Mouse (Mus musculus): Measurements from ENCODE around the gene Dnajc5. TPM values are rescaled to one million over a fixed set of nuclear protein-coding genes. Genes with fewer than 3 reads are reported as not detected.

The Dnajc5 gene
- polyA plus RNA-seq, 1 experiment from 2014 or later, result 69.8 TPM

- ATAC-seq (ENCODE audit: insufficient number of reproducible peaks, insufficient read depth, low FRiP score, low read depth), result no peak
- no peak overlapping the region for H3K9ac ChIP-seq (ENCODE audit: low read length)
- 61% methylated on average over 7 of the region's 7 CpGs for WGBS
- H3K4me3 ChIP-seq (ENCODE audit: control insufficient read depth in 1 of 2, insufficient read depth in 1 of 2, low read depth in 1 of 2, low read length in 2 of 2), result no peak overlapping the region
- no peak overlapping the region for H3K27ac ChIP-seq (replicated peaks in 1 of 2; ENCODE audit: control insufficient read depth in 1 of 2, insufficient read depth in 1 of 2, low read depth in 2 of 2, low read length in 2 of 2)
- no peaks in the 10 kb centered on the region for H3K27me3 ChIP-seq (ENCODE audit: control insufficient read depth, insufficient read depth, low read length)
- H3K9me3 ChIP-seq (ENCODE audit: control insufficient read depth, low read length), result no peaks in the 10 kb centered on the region
- H3K36me3 ChIP-seq (ENCODE audit: control insufficient read depth, insufficient read depth, low read length), result no peaks in the 10 kb centered on the region
- H3K4me2 ChIP-seq (ENCODE audit: low read length), result no peak overlapping the region
- peaks cover 4 to 21% of the 10 kb centered on the region in 2 experiments for H3K4me1 ChIP-seq (ENCODE audit: control insufficient read depth in 2 of 2, insufficient read depth in 2 of 2, low read length in 2 of 2)
Measured at GRCm38 (mm10) chr2:181597378-181598061, 77.2 kb downstream of the Dnajc5 start.

DNA sequence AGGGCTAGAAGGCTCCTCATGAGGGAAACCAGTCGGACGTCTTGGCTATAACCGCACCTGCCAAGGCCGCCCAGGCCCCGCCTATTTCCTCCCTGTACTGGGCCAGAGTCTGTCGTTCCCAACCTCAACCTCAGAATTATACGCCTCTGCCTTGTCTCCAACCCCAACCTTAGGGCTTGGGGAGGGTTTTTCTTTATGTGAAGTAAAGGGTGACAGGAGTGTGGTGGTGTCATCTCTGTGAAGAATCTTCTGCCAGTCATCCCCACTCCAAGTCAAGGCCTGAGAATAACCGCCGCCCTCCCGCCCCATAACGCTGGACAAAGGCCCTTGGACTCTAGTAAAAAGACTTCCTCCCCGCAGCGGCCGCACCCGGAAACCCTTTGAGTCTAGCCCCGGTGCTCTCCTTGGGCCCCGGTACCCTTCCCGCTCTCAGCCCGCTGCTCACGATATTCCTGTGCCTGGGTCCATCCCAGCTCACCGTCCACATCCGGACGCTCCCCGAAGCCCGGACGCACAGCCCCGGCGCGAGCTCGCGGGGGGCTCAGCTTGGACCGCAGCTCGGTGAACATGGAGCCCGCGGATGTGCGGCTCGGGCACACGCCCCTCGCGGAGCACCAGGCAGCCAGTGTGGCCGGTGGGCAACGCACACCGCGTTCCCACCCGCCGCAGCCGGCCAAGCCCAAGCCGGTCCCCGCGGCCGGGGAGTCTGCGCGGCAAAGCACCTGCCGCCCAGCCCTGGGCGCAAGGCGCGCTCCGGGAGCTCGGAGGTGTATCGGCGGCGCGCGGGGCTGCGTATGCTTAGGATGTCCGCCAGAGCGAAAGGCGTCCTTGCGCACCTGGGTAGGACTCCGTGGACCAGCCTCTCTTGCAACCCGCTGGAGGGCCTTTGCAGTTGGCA is 78.4 kb downstream of the Dnajc5 start, which contains the start of gene Samd10:
Samd10 (minus strand) TSS at position 759 of the 898 bp plus-strand sequence.
- Histone ChIP-seq H3K4me2 (ENCODE audit: low read length) (peak within 1 kb of the TSS; percentile 94), H3K27ac (replicated peaks in 1 of 2; ENCODE audit: control insufficient read depth in 1 of 2, insufficient read depth in 1 of 2, low read depth in 2 of 2, low read length in 2 of 2) (peak within 1 kb of the TSS in 1 of 2 experiments; percentile 35; a peak in 2 of 4 replicates), H3K27me3 (ENCODE audit: control insufficient read depth, insufficient read depth, low read length) (no peaks in the 10 kb centered on the region), H3K9ac (ENCODE audit: low read length) (peak within 1 kb of the TSS; percentile 84), H3K36me3 (ENCODE audit: control insufficient read depth, insufficient read depth, low read length) (no peaks in the 10 kb centered on the region), H3K9me3 (ENCODE audit: control insufficient read depth, low read length) (no peaks in the 10 kb centered on the region), H3K4me1 (ENCODE audit: control insufficient read depth in 2 of 2, insufficient read depth in 2 of 2, low read length in 2 of 2) (peaks cover 4 to 17% of the 10 kb centered on the region in 2 experiments), H3K4me3 (ENCODE audit: control insufficient read depth in 1 of 2, insufficient read depth in 1 of 2, low read depth in 1 of 2, low read length in 2 of 2) (peak within 1 kb of the TSS; percentile 81 to 84)
- 4% methylated on average over 71 of the region's 71 CpGs for WGBS
- peak; percentile 18; the same call in 1 of the 2 replicates for ATAC-seq (ENCODE audit: insufficient number of reproducible peaks, insufficient read depth, low FRiP score, low read depth)

GRCm38 (mm10) chr2:181600226-181600758 is 80.0 kb downstream of the Dnajc5 start:
- Histone ChIP-seq H3K9me3 (ENCODE audit: control insufficient read depth, low read length) (no peaks in the 10 kb centered on the region), H3K36me3 (ENCODE audit: control insufficient read depth, insufficient read depth, low read length) (no peaks in the 10 kb centered on the region), H3K27ac (replicated peaks in 1 of 2; ENCODE audit: control insufficient read depth in 1 of 2, insufficient read depth in 1 of 2, low read depth in 2 of 2, low read length in 2 of 2) (peak overlapping the region in 1 of 2 experiments; percentile 80; a peak in 2 of 4 replicates), H3K27me3 (ENCODE audit: control insufficient read depth, insufficient read depth, low read length) (no peaks in the 10 kb centered on the region), H3K4me2 (ENCODE audit: low read length) (peak overlapping the region; percentile 86), H3K9ac (ENCODE audit: low read length) (peak overlapping the region; percentile 94), H3K4me1 (ENCODE audit: control insufficient read depth in 2 of 2, insufficient read depth in 2 of 2, low read length in 2 of 2) (peaks cover 4 to 17% of the 10 kb centered on the region in 2 experiments), H3K4me3 (ENCODE audit: control insufficient read depth in 1 of 2, insufficient read depth in 1 of 2, low read depth in 1 of 2, low read length in 2 of 2) (peak overlapping the region; percentile 85 to 96; a peak in 3 of 4 replicates)
- ATAC-seq (ENCODE audit: insufficient number of reproducible peaks, insufficient read depth, low FRiP score, low read depth), result no peak
- WGBS, result 65% methylated on average over 6 of the region's 6 CpGs

DNA sequence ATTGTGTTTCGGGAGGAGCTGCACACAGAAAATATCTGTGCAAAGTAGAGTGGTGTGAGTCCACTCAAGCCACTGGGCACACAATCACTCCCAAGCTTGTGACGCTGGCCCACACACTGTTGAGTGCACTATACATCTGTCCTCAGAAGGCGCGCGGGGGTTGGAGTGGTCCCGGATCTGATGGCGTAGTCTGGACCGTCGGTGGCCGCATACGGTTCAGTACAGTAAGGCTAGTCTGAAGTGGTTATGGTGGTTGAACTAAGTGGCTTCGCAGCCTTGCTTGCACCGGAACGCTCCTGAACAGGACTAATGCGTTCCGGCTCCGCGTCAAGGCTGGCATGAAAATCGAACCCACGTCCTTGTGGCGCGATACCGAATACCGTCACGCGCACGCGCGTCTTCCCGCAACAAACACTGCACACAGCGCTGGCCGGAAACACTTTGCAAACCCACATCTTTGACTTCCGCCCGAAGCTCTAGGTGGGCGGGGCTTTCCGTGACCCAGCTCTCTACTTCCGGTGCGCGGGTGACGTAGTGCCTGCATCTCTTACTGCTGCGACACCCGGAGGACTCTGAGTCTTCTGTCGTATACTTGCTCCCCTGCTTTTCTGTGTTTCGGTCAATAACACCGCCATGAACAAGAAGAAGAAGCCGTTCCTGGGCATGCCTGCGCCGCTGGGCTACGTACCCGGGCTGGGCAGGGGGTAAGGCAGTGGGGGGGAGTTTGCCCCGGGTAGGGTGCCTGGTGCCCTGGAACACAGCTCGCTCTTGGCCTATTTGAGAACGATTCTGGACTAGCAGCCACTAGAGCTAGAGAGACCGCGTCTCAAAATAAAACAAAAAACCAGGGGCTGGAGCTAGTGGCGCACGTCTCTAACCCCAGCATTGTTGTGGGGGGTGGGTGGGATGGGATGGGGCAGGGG is 80.8 kb downstream of the Dnajc5 start:
- ATAC-seq (ENCODE audit: insufficient number of reproducible peaks, insufficient read depth, low FRiP score, low read depth), result peak; percentile 87
- Histone ChIP-seq H3K4me1 (ENCODE audit: control insufficient read depth in 2 of 2, insufficient read depth in 2 of 2, low read length in 2 of 2) (peaks cover 4 to 17% of the 10 kb centered on the region in 2 experiments), H3K27me3 (ENCODE audit: control insufficient read depth, insufficient read depth, low read length) (no peaks in the 10 kb centered on the region), H3K36me3 (ENCODE audit: control insufficient read depth, insufficient read depth, low read length) (no peaks in the 10 kb centered on the region), H3K27ac (replicated peaks in 1 of 2; ENCODE audit: control insufficient read depth in 1 of 2, insufficient read depth in 1 of 2, low read depth in 2 of 2, low read length in 2 of 2) (peak overlapping the region; percentile 80 to 86), H3K4me2 (ENCODE audit: low read length) (peak overlapping the region; percentile 86), H3K9me3 (ENCODE audit: control insufficient read depth, low read length) (no peaks in the 10 kb centered on the region), H3K4me3 (ENCODE audit: control insufficient read depth in 1 of 2, insufficient read depth in 1 of 2, low read depth in 1 of 2, low read length in 2 of 2) (peak overlapping the region; percentile 85 to 96), H3K9ac (ENCODE audit: low read length) (peak overlapping the region; percentile 94)
- WGBS, result 2% methylated on average over 57 of the region's 57 CpGs

GRCm38 (mm10) chr2:181601751-181602145 is 81.5 kb downstream of the Dnajc5 start:
- 31% methylated on average over 10 of the region's 10 CpGs for WGBS
- no peak overlapping the region for H3K27ac ChIP-seq (replicated peaks in 1 of 2; ENCODE audit: control insufficient read depth in 1 of 2, insufficient read depth in 1 of 2, low read depth in 2 of 2, low read length in 2 of 2)
- no peaks in the 10 kb centered on the region for H3K36me3 ChIP-seq (ENCODE audit: control insufficient read depth, insufficient read depth, low read length)
- no peak for ATAC-seq (ENCODE audit: insufficient number of reproducible peaks, insufficient read depth, low FRiP score, low read depth)
- H3K4me3 ChIP-seq (ENCODE audit: control insufficient read depth in 1 of 2, insufficient read depth in 1 of 2, low read depth in 1 of 2, low read length in 2 of 2), result peak overlapping the region; percentile 85 to 96
- H3K9ac ChIP-seq (ENCODE audit: low read length), result peak overlapping the region; percentile 94
- H3K9me3 ChIP-seq (ENCODE audit: control insufficient read depth, low read length), result no peaks in the 10 kb centered on the region
- H3K4me1 ChIP-seq (ENCODE audit: control insufficient read depth in 2 of 2, insufficient read depth in 2 of 2, low read length in 2 of 2), result peaks cover 4 to 17% of the 10 kb centered on the region in 2 experiments
- peak overlapping the region; percentile 86 for H3K4me2 ChIP-seq (ENCODE audit: low read length)
- H3K27me3 ChIP-seq (ENCODE audit: control insufficient read depth, insufficient read depth, low read length), result no peaks in the 10 kb centered on the region

- no peak overlapping the region; the same call in 1 of the 2 replicates for H3K9ac ChIP-seq (ENCODE audit: low read length)
- peaks cover 4 to 17% of the 10 kb centered on the region in 2 experiments for H3K4me1 ChIP-seq (ENCODE audit: control insufficient read depth in 2 of 2, insufficient read depth in 2 of 2, low read length in 2 of 2)
- no peak overlapping the region for H3K27ac ChIP-seq (replicated peaks in 1 of 2; ENCODE audit: control insufficient read depth in 1 of 2, insufficient read depth in 1 of 2, low read depth in 2 of 2, low read length in 2 of 2)
- WGBS, result 71% methylated on average over 4 of the region's 4 CpGs
- H3K36me3 ChIP-seq (ENCODE audit: control insufficient read depth, insufficient read depth, low read length), result no peaks in the 10 kb centered on the region
- no peak for ATAC-seq (ENCODE audit: insufficient number of reproducible peaks, insufficient read depth, low FRiP score, low read depth)
- no peak overlapping the region for H3K4me3 ChIP-seq (ENCODE audit: control insufficient read depth in 1 of 2, insufficient read depth in 1 of 2, low read depth in 1 of 2, low read length in 2 of 2)
- no peaks in the 10 kb centered on the region for H3K9me3 ChIP-seq (ENCODE audit: control insufficient read depth, low read length)
- H3K27me3 ChIP-seq (ENCODE audit: control insufficient read depth, insufficient read depth, low read length), result no peaks in the 10 kb centered on the region
- H3K4me2 ChIP-seq (ENCODE audit: low read length), result peak overlapping the region; percentile 86
Measured at GRCm38 (mm10) chr2:181602367-181602766, 82.1 kb downstream of the Dnajc5 start.
